Mouse (Mus musculus) layer of hippocampus, adult 8-10 months (tissue): Measurements from ENCODE around the gene Lgsn. TPM values are rescaled to one million over a fixed set of nuclear protein-coding genes. Genes with fewer than 3 reads are reported as not detected.

Source experiments
- DNase-seq, 2 experiments: peaks; one replicate each; pipeline ENCODE4 v3.0.0; 2022; ENCODE audit warnings: low spot score in 2 of 2
- total RNA-seq, 4 experiments: library from RNA; stranded (reverse); gene quantifications; 2 replicates each; pipeline ENCODE4 v1.2.4; 2022

Gene Lgsn
- total RNA-seq: not detected

DNA sequence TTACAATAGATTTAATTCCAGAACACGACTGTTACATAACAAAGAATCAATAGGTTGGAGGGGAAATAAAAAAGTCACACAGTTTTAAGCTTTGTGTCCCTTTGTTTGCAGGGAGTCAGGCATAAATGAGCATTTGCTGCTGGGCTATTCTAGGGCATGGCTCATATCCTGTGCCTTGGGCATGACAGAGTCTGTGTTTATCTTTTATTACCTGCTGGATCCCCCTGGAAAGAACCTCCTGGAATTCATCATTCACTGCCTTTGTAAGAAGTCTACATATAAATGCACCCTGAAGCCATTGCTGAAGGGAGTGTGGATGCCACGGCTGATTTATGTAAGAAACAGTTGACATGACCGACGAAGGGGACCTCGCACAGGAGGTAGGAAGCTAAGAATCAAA is at the start of gene Lgsn:
Gene Lgsn, plus strand, starts transcription at position 301 of the 400 bp plus-strand sequence.
- no peak for DNase-seq

DNA sequence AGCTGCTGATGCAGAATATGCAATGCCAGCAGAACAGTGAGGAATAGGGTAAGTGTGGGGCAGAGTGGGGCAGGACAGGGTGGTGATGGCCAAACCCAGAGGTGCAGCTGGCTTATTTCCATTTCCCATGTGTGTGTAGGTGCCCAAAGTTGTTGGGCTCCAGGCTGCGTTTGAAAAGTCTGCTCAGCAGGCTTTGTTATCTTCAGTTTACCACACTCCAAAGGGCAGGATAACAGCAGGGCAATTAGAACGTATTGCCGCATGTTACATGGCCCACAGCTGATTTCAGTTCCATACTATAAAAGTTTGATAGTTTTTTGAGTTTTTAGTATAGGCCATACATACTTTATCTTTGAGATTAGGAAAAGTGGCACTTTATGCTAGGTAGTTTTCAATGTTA is 37.8 kb upstream of the Lgsn start:
- no peak for DNase-seq

DNA sequence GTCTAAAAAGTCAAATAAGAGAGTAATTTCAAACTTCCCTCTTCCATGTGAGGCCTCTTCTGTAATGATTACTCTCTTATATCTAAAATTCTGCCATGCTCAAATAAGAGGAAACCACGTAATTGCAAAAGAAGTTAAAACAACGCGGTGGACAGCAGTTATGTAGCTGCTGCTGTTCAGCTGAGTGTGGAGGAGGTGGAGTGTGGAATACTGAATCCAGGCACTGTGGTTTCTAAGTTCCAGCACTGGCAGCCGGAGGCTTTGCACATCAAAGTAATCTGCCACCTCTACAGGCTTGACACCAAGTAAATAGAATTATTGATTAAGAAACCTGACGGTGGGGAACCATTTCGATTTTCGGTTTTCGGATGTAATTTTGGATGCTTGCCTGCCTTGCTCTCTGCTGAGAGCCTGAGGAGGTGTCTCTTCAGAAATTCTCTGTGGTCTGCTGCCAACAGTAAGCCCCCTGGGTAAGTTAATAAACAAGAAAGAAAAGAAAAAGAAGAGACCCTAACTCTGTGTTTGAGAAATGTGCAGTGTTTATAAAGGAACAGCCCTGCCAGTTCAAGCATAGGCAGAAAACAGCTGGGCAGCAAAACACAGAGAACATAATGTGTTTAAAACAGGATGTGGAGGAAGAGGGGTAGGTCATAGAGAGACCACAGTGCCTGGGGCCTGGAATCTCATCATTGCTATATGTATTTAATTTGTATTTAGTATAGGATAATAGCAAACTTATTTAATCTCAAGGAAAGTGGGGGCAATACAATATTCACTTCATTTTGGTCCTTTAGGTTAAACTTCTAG is 33.7 kb upstream of the Lgsn start:
- no peak for DNase-seq

DNA sequence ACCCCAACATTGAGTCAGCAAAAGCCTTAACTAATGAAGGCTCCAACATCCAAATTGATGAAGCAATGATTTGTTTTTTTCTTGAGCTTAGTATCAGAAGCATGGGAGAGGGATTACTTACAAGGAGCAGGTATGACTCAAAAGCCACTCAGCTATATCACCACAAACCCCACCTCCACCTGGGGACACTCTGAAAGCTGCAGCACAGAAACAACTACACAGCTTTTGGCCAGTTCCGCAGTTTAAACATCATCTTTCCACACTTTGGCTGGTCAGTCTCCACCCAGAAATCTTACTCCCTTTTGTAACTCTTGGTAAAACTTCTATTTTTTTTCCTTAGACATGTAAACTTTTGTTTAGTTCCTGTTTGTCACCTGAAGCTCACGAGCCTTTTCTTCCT is 32.6 kb upstream of the Lgsn start:
- no peak for DNase-seq

DNA sequence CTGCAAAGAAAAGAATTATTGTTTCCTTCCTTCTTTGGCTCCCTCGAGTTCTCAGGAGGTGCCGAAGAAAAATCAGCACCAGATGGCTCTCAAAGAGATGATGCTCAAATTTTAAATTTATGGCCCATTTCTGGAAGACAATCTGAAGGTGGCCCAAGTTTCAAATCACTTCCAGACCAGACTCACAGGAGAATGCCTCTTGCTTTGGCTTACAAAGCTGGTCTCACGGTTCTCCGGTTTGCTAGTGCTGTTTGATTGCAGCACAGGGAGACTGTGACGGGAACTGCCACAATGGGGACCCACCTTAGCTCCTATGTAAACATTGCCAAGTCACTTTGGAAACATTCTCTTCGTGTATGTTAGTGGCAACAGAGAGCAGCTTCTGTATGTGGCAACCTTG is 26.5 kb upstream of the Lgsn start:
- DNase-seq: no peak

DNA sequence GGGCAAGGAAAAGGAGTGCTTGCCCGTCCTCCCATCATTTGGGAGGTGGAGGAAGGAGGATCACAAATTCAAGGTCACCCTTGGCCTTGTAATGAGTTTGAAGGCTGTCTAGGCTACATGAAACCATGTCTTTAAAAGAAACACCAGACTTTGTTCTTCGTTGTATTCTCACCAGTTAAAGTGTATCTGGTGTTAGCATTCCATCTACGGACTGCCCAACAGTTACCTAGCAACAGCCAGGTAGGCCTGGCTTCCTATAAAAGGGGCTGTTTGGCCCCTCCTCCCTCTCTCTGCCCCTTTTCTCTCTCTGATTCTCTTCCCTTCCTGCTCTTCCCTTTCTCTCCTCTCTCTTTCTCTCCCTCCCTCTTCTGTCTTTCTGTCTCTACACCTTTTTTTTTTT is 25.7 kb upstream of the Lgsn start:
- no peak for DNase-seq

DNA sequence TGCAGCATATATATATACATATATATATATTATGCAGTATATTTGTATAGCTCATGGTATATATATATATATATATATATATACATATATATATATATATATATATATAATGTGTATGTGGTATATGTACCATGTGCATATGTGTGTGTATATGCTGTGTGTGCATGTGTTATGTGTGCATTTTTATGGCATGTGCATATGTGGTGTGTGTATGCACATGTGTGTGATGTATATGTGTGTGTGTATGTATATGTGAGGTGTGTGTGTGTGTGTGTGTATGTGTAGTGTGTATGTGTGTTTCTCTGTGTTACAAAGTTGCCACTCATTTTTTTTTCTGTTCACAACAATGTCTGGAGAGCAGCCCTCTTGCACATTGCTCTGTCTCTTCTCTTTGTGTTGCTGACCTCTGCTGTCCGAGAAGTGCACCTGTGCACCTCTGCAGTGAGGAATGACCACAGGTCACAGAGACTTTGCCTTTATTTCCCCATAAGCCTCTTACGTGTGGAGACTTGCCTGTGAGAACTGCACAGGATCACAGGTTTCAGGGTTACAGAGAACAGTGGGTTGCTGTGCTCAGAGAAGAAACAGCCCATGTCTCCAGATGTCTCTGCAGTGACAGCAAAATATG is 23.3 kb upstream of the Lgsn start:
- no peak for DNase-seq

DNA sequence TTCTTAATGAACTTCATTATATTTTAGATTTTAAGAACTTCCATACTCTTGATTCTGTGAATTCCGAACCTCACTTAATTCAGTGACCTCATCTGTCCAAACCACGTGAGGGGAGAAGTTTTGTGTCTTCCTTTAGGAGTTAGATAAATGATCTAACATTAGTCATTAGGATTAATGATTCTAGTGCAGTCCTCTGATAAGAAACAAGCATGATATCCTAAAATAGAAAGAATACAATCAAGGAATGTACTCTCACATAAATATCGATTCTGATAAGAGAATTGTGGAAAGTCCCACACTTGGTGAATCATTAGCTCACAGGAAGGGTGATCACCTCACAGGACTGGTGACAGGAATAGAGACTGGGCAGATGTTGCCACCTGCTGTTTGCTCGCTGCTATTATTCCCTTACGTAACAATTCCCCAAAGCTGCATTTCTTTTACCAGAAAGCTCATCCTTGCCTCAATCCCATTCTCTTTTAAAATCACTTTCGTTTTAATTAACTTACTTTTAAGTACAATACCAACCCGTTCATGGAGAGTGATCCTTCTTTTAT is 22.3 kb upstream of the Lgsn start:
- peak; percentile 53 to 61 for DNase-seq

DNA sequence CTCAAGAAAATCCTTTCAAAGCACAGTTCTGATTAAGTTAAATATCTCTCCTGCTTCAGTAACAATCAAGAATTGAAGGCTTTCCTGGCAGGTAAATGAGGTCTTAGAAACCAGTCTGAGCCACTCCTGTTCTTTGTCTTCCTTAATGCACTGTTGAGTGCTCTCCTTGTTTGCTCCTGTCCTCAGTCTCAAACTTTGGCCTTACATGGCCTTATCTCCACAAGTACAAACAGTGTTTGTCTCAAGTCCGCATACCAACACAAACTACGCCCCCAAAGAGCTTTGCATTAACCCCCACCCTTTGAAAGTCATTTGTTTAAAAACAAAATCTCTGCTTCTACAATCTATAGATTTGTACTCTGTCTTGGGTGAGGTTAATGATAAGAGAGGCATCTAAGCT is 20.0 kb upstream of the Lgsn start:
- DNase-seq: no peak

DNA sequence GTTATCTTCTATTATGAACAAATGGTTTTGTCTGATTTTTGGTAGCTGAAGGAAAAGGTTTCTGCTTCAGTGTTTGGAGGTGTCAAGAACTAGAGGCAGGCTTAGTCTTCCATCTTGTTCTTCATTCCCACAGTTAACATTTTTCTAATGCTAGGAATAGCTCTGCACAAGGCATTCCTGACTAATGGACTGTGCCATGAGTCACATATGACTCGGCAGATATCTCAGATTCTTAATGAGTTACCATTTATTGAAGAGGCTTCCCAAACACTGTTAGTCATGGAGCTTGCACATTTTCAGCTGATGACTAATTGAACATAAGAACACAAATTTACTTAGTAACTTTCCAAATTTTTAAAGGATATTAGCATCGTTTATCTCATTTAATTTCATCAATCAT is 19.3 kb upstream of the Lgsn start:
- DNase-seq: no peak

DNA sequence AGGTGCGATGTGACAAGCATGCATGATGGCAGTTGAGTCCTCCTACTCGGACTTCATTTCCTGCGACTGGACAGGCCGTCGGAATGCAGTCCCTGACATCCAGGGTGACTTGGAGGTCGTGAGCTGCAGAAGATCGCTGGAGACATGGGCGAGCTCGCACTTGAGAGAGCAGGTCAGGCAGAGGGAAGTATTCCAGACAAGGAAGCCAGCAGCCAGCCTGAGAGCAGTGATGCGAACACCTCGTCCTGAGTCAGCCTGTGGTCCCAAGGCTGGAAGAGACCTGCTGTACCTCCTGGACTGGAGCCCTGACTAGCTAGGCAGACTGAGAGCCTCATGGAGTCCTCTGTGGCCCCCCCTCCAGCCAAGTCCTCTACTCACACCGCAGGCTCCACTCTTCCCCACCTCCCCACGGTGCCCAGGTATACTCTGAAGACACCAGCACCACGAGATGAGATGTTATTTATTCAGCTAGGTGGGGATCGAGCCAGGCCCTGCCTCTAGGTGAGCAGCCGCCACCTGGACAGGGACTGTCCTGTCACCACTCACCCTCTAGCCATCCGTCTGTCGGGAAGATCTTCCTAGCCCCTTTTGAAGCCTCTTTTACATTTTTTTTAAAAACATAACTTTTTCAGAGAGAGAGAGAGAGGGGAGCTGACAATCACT is 11.5 kb upstream of the Lgsn start:
- no peak for DNase-seq

DNA sequence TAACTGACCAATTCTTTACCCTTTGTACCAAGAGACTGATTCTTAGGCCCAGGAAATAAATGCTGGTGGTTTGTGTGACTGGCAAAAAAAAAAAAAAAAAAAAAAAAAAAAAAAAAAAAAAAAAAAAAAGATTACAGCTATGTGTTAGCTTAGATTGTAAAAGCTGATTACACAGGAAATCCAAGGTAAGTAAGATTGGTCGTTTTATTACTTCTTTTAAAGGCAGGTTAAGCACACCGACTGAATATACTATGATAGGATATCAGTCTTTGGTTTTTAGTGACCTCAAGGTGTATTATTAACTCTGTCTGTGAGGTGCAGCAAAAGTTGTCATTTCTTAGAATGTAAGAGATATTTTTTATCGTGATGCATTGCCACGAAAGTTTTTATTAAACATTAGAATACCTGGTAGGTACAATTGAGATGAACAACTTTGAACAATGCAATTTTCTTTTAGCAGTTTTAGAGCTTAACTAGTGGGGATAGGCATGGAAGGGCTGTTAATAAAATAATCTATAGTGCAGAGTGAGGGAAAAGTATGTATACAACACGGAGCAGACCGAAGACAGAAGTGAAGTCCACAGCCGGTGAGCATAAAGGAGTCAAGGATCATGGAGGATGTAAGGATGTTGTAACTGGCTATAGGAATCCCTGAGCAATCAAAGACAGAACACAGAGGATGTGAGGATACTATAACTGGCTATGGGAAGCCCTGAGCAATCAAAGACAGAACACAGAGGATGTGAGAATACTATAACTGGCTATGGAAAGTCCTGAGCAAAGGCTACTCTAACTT is 10.7 kb upstream of the Lgsn start:
- no peak for DNase-seq

DNA sequence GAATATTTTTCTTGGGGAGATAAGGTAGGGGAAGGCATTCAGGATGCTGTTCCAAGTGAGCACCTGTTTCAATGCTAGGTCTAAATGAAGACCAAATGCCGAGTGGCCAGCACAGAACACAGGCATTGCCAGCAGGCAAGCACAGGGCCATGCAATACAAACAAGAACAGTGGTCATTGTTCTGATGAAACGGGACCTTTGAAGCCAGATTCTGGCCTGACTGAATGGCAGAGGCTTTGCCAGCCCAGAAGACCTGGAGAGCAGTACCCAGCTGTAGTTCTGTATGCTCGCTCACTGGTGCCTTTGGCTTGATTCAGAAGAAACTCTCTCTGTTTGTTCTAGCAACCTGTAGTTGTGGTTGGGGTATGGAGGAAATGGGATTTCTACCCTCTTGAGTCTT is 800 bp upstream of the Lgsn start:
- DNase-seq: no peak

DNA sequence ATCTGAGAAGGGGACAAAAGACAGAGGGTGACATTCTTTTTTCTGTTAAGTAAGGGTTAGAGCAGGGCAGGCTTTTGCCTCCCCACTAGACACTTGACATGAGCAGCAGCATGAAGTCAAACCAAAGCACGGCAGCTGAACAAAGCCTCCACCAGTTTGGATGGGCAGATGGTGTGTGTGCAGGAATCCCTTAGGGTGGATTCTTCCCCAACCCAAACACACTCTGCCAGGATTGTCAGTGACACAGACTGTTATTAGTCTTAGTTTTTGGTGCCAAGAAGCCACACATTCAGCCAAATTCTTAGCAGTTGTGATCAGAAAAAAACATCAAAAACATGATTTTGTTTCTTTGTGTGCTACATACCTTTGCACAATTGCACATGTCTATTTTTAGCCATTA is 2.1 kb downstream of the Lgsn start:
- peak; percentile 69 to 70 for DNase-seq

DNA sequence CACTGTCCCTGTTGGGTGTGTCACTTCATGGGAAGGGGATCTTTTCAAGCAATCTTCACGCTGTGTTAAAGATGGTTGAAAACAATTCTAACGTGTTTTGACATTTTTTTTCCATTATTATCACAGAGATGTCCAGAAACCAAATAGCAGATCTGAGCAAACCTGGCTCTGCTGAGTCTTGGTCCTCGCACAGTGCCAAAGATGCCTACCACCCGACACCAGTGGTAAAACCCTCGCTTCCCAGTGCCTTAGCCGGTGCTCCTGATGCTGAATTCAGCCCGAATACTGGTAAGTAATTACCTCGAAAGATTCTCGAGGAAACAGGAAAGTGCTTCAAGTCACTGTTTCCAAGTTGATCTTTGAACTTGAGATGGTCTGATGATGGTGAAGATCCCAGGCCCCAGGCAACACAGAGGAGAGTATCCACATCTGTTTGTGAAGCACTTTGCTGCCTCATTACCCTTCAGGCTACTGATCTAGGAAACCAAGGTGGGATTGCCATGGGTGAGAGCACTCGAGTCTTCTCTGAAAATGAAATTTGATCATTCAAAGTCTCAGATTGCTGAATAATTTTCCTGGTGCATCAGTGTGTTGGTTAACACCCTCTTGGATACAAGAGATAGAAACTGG is 14.2 kb downstream of the Lgsn start:
- no peak for DNase-seq

DNA sequence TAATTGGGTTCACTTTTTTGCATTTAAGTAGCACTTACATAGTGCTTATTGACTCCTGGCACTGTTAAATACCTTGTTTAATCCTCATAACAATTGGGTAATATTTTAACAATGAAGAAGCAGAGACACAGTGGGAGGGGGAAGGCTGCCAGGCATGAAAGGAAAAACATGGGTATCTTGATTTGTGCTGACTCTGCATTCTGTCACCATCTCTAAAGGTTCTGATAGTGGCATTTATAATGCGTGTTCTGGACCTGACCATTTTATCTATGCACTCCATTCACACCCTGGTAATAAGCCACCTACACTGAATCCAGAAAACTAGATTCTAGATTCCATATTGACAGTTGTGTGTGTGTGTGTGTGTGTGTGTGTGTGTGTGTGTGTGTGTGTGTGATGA is 19.4 kb downstream of the Lgsn start:
- DNase-seq: no peak

DNA sequence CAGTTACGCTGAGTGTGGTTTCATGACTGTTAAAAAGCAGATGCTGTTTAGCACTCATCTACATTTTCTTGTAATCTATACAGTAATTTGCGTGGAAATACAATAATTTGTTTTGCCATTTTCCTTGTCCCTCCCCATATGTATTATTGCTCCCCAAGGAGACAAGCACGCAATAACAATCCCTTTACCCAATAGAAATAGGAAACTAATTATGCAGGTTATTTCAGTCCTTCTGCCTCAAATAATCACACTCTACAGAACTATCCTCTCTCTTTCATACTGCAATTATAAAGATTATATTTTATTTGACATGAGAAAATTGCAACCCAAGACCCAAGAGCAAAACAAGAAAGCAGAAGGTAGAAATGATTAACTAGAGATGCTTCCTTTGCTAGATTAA is 20.8 kb downstream of the Lgsn start:
- no peak for DNase-seq

DNA sequence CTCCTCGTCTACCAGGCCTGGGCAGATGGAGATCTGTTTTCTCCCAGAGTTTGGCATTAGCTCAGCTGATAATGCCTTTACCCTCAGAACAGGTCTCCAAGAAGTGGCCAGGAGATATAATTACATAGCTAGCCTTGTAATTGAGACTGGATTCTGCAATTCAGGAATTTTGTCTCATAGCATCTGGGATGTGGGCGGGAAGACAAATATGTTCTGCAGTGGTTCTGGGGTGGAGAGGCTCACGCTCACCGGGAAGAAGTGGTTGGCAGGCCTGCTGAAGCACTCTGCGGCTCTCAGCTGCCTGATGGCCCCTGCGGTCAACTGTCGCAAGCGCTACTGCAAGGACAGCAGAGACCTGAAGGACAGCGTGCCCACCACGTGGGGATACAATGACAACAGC is 27.6 kb downstream of the Lgsn start:
- peak; percentile 3 to 10 for DNase-seq

DNA sequence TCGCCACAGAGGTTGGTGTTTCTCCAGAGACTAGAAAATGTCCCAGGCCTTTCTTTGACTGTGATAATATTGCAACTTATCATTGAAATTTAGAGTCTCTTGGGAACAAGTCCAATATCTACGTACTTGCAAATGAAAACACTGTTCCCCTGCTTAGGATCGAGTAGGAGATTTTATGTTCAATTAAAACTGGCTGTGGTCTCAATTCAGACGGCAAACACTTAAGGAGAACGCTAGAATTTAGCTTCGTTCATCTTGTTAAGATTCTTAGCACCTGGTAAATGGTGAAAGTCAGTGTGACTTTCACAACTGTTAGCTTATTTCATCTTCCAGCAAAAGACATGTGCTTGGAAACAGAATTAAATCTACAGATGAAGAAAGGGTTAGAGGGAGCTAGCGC is 29.1 kb downstream of the Lgsn start:
- no peak for DNase-seq

DNA sequence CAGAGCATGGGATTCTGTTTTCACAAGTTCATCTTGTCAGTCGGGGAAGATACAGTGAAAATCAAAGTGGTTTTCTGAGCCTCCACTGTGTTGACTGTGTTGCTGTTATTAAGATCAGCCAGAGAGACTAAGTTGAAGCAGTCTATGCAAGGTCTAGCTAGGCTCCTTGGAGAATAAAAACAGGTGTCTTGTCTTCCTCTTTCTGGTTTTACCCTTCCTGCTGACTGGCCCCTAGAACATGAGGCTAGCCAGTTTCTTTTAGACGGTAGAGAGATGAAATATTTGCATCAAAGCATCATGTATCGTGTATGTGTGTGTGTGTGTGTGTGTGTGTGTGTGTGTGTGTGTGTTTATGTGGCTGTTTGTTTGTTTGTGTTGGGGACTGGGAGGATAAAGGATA is 29.6 kb downstream of the Lgsn start:
- no peak for DNase-seq

DNA sequence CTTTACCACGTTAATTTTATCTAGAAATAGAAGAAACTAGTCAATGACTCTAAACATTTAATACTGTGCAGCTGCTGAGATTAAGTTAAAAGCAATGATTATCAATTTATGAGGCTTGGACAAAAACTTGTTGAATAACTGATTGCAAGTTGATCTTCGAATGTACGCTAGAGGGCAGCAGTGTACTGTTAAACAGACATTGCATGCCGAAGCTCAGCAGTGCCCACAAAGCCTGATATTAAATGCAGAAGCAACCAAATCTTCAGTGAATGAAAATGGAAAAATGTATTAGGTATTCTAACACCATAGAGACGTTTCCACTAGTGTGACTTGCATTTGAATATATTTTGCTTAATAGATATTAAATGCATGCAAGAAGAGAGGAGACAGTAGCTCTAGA is 33.9 kb downstream of the Lgsn start:
- peak; percentile 18 to 55 for DNase-seq
